Mouse (Mus musculus): Measurements from ENCODE around the gene Npm1.

DNA sequence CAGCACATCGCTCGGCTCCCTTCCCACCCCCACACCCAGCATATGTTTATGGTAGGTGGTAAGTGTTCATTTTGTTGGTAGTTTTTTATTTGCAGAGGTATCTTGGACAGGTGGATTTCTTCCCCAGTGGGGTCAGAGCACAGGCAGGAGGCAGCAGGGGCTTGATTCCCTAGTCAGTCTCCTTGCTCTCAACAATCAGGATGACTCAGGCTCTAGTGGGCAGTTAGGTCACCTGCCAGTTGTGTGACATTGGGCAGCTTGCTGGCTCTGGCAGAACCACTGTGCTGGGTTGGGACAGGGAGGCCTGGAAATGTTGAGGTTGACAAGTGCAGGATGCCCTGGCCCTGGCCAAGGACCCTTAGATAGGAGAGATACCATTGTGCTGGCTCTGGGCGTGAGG lies 42.0 kb upstream of the Npm1 start:
- TF ChIP-seq POLR2A (IDR thresholded peaks at IDR 0.05; ENCODE audit: extremely low read depth, insufficient read depth, low read length) (no peak), CTCF (IDR thresholded peaks at IDR 0.05; ENCODE audit: extremely low read depth, insufficient read depth, low read length) (no peak)
